Mouse (Mus musculus): ENCODE measurements around the gene Pola2.

DNA sequence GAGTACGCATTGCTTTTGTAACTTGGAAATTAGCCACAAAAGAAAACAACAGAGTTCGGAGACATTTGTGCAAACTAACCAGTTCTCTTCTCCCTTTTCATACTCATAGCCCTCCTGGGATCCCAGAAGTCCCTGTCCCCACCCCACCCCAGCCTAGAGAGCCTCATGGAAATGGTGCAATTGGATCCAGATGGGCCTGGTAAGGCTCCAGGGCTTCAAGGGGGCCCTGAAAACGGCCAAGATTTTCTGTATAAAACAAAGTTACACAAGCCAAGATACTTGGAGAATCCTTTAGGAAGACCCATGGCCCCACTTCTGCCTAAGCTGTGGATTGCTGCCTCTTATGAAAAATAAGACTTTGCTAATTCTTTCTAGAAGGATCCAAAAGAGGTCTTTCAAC lies 13.7 kb upstream of the Pola2 start:
- no peak for TF ChIP-seq CTCF (IDR thresholded peaks at IDR 0.05; ENCODE audit: low read depth)
- no peak for TF ChIP-seq EP300 (IDR thresholded peaks at IDR 0.05; ENCODE audit: low read depth)

Data from liver, embryonic 14.5 days (tissue).